Mouse (Mus musculus) lung, adult 18-20 months (tissue): ENCODE results near the gene Cds1.
A peak's percentile ranks its signal among the peaks of the same experiment; 100 is the strongest.
"Not testable (repeated sequence)": the region's sequence is repeated elsewhere in the genome, so short reads cannot be mapped to it uniquely, and the experiment has no call there.

Experiments
- DNase-seq, 2 experiments: peaks; one replicate each; pipeline ENCODE4 v3.0.0; 2022; ENCODE audit warnings: mixed read lengths in 2 of 2

Gene Cds1

GRCm38 (mm10) chr5:101830180-101830579 lies 65.2 kb downstream of the Cds1 start:
- no peak for DNase-seq

GRCm38 (mm10) chr5:101832042-101832441 lies 67.1 kb downstream of the Cds1 start:
- no peak for DNase-seq

GRCm38 (mm10) chr5:101832991-101833390 lies 68.1 kb downstream of the Cds1 start:
- DNase-seq = no peak

GRCm38 (mm10) chr5:101833875-101834274 lies 68.9 kb downstream of the Cds1 start:
- peak in 1 of 2 experiments; percentile 43 for DNase-seq

GRCm38 (mm10) chr5:101836221-101836620 lies 71.3 kb downstream of the Cds1 start:
- DNase-seq = no peak

GRCm38 (mm10) chr5:101837605-101838004 lies 72.7 kb downstream of the Cds1 start:
- DNase-seq = not testable (repeated sequence)

GRCm38 (mm10) chr5:101840476-101840875 lies 75.5 kb downstream of the Cds1 start:
- no peak for DNase-seq

GRCm38 (mm10) chr5:101845011-101845410 lies 80.1 kb downstream of the Cds1 start:
- no peak for DNase-seq

- no peak for DNase-seq
These were observed 81.0 kb downstream of the Cds1 start for GRCm38 (mm10) chr5:101845930-101846329.

GRCm38 (mm10) chr5:101847323-101847722 lies 82.4 kb downstream of the Cds1 start:
- no peak for DNase-seq

GRCm38 (mm10) chr5:101847762-101848161 lies 82.8 kb downstream of the Cds1 start:
- DNase-seq = no peak

GRCm38 (mm10) chr5:101851133-101851532 lies 86.2 kb downstream of the Cds1 start:
- DNase-seq = no peak

- DNase-seq = no peak
These were observed 87.3 kb downstream of the Cds1 start for GRCm38 (mm10) chr5:101852116-101852680.

- peak; percentile 80 to 84 for DNase-seq
These were observed 89.2 kb downstream of the Cds1 start for GRCm38 (mm10) chr5:101854100-101854499.

GRCm38 (mm10) chr5:101854667-101855066 lies 89.7 kb downstream of the Cds1 start:
- DNase-seq = peak; percentile 26 to 49

GRCm38 (mm10) chr5:101855475-101855874 lies 90.5 kb downstream of the Cds1 start:
- DNase-seq = peak; percentile 79 to 86

- DNase-seq = no peak
These were observed 94.0 kb downstream of the Cds1 start for GRCm38 (mm10) chr5:101858891-101859436.

- no peak for DNase-seq
These were observed 97.0 kb downstream of the Cds1 start for GRCm38 (mm10) chr5:101861786-101862571.

- no peak for DNase-seq
These were observed 97.7 kb downstream of the Cds1 start for GRCm38 (mm10) chr5:101862651-101863050.

GRCm38 (mm10) chr5:101863946-101864345 lies 99.0 kb downstream of the Cds1 start:
- DNase-seq = no peak

- no peak for DNase-seq
These were observed 101.8 kb downstream of the Cds1 start for GRCm38 (mm10) chr5:101866722-101867121.
